Mouse (Mus musculus) hindbrain, postnatal 0 days (tissue): ENCODE measurements around the gene Elp5. TPM values are rescaled to one million over a fixed set of nuclear protein-coding genes. Genes with fewer than 3 reads are reported as not detected.

Experiments used
- ATAC-seq: fragments of 200-750 bp; cut with Nextera tagmentation; 2 replicates; pipeline ENCODE4 v1.8.0; 2017; ENCODE audit warnings: mild to moderate bottlenecking, moderate TSS enrichment, moderate library complexity
- DNase-seq: peaks from one replicate; pipeline ENCODE4 v3.0.0-alpha.2; 2015; ENCODE audit warnings: low spot score
- H3K27ac ChIP-seq: fragments of 300-500 bp; sonication (generic); 2 replicates; pipeline ENCODE4 v1.5.1; 2014; ENCODE audit warnings: mild to moderate bottlenecking
- H3K27me3 ChIP-seq: fragments of 300-500 bp; sonication (generic); 2 replicates; pipeline ENCODE4 v1.6.1; 2014; ENCODE audit warnings: low read length, mixed read lengths; ENCODE audit not compliant: insufficient read depth
- H3K36me3 ChIP-seq: fragments of 300-500 bp; sonication (generic); 2 replicates; pipeline ENCODE4 v1.6.1; 2014; ENCODE audit warnings: low read length, mixed read lengths; ENCODE audit not compliant: insufficient read depth
- H3K4me1 ChIP-seq: fragments of 300-500 bp; sonication (generic); 2 replicates; pipeline ENCODE4 v1.6.1; 2014; ENCODE audit warnings: antibody characterized with exemption, low read length, mixed read lengths; ENCODE audit not compliant: insufficient read depth
- H3K4me2 ChIP-seq: fragments of 300-500 bp; sonication (generic); 2 replicates; pipeline ENCODE4 v1.6.1; 2014; ENCODE audit warnings: low read depth, mild to moderate bottlenecking, low read length, moderate library complexity, mixed read lengths
- H3K4me3 ChIP-seq: fragments of 300-500 bp; sonication (generic); 2 replicates; pipeline ENCODE4 v1.5.1; 2014; ENCODE audit warnings: low read length
- H3K9ac ChIP-seq: fragments of 300-500 bp; sonication (generic); replicated peaks from 2 replicates; pipeline ENCODE4 v1.6.1; 2014; ENCODE audit warnings: mild to moderate bottlenecking, low read length, moderate library complexity, mixed read lengths
- H3K9me3 ChIP-seq: fragments of 300-500 bp; sonication (generic); 2 replicates; pipeline ENCODE4 v1.6.1; 2016; ENCODE audit warnings: low read length, mixed read lengths
- CTCF ChIP-seq: IDR thresholded peaks from 2 replicates; pipeline ENCODE4 v1.5.1; 2016; ENCODE audit warnings: antibody characterized with exemption, control low read depth, low read depth
- WGBS: fragments of 180-500 bp; shearing (Covaris S2); extraction: QIAGEN DNeasy Blood & Tissue Kit; methylation state at CpG from one replicate; pipeline ENCODE4 v1.1.7; 2014; 5-methylcytosine and 5-hydroxymethylcytosine counted together
- polyA plus RNA-seq: library from polyadenylated mRNA; unstranded; fragments of >200 nt; fragmentation: Nextera tagmentation; extraction: Ambion mirVana; gene quantifications from 2 replicates; pipeline ENCODE4 v1.2.1, GENCODE M21; 2015
- total RNA-seq: library from RNA; depleted of rRNA; stranded (reverse); fragments of >200 nt; gene quantifications from 2 replicates; pipeline ENCODE4 v1.2.3, GENCODE M21; 2014

The Elp5 gene
- total and polyA plus RNA-seq, 2 experiments from 2014 or later: 137 to 168 TPM

- H3K9me3 ChIP-seq: no peaks in the 10 kb centered on the region
- no peak for ATAC-seq
- no peaks in the 10 kb centered on the region for H3K27me3 ChIP-seq
- H3K4me3 ChIP-seq: no peak overlapping the region; the same call in 1 of the 2 replicates
- WGBS: 65% methylated on average over 6 of the region's 6 CpGs
- no peak for TF ChIP-seq CTCF
- no peak for DNase-seq
- peak overlapping the region; percentile 81; the same call in 1 of the 2 replicates for H3K9ac ChIP-seq
- H3K27ac ChIP-seq: no peak overlapping the region
- H3K4me2 ChIP-seq: peak overlapping the region; percentile 92
- H3K4me1 ChIP-seq: peaks cover 38% of the 10 kb centered on the region
- peaks cover 22% of the 10 kb centered on the region for H3K36me3 ChIP-seq
These were observed 33.4 kb upstream of the Elp5 start for GRCm38 (mm10) chr11:70015677-70016076.

GRCm38 (mm10) chr11:70014880-70015558, 32.7 kb upstream of the Elp5 start, which contains the start of gene Acadvl:
Gene Acadvl, minus strand, starts transcription at chr11:70015411.
- Histone ChIP-seq H3K4me2 (peak within 1 kb of the TSS; percentile 92), H3K36me3 (peaks cover 28% of the 10 kb centered on the region), H3K27me3 (no peaks in the 10 kb centered on the region), H3K27ac (peak within 1 kb of the TSS; percentile 77), H3K4me3 (peak within 1 kb of the TSS; percentile 62), H3K4me1 (peaks cover 31% of the 10 kb centered on the region), H3K9ac (peak within 1 kb of the TSS; percentile 81), H3K9me3 (no peaks in the 10 kb centered on the region)
- DNase-seq (peak; percentile 91), ATAC-seq (peak; percentile 81)
- WGBS: 0% methylated on average over 35 of the region's 35 CpGs
- peak; percentile 63 for TF ChIP-seq CTCF

GRCm38 (mm10) chr11:70014051-70014450, 31.7 kb upstream of the Elp5 start:
- Histone ChIP-seq H3K4me2 (no peak overlapping the region), H3K4me1 (peaks cover 22% of the 10 kb centered on the region), H3K9ac (no peak overlapping the region), H3K36me3 (peaks cover 37% of the 10 kb centered on the region), H3K4me3 (no peak overlapping the region), H3K9me3 (no peaks in the 10 kb centered on the region), H3K27ac (peak overlapping the region; percentile 77; the same call in 1 of the 2 replicates), H3K27me3 (no peaks in the 10 kb centered on the region)
- WGBS: 71% methylated on average over 5 of the region's 5 CpGs
- DNase-seq (no peak), ATAC-seq (no peak)
- peak; percentile 18; the same call in 1 of the 2 replicates for TF ChIP-seq CTCF

- no peaks in the 10 kb centered on the region for H3K27me3 ChIP-seq
- peaks cover 18% of the 10 kb centered on the region for H3K4me1 ChIP-seq
- H3K9me3 ChIP-seq: no peaks in the 10 kb centered on the region
- DNase-seq (no peak), ATAC-seq (no peak)
- no peak overlapping the region for H3K4me2 ChIP-seq
- no peak overlapping the region for H3K27ac ChIP-seq
- TF ChIP-seq CTCF: no peak
- H3K36me3 ChIP-seq: peaks cover 43% of the 10 kb centered on the region
- H3K9ac ChIP-seq: no peak overlapping the region
- no peak overlapping the region for H3K4me3 ChIP-seq
- WGBS: 63% methylated on average over 3 of the region's 3 CpGs
These were observed 31.1 kb upstream of the Elp5 start for GRCm38 (mm10) chr11:70013408-70013807.

- peaks cover 17% of the 10 kb centered on the region for H3K4me1 ChIP-seq
- no peaks in the 10 kb centered on the region for H3K9me3 ChIP-seq
- ATAC-seq (no peak), DNase-seq (no peak)
- no peak overlapping the region for H3K4me3 ChIP-seq
- H3K4me2 ChIP-seq: no peak overlapping the region
- WGBS: 73% methylated on average over 9 of the region's 9 CpGs
- peaks cover 48% of the 10 kb centered on the region for H3K36me3 ChIP-seq
- H3K27ac ChIP-seq: no peak overlapping the region
- H3K9ac ChIP-seq: no peak overlapping the region
- no peaks in the 10 kb centered on the region for H3K27me3 ChIP-seq
- TF ChIP-seq CTCF: no peak
These were observed 30.6 kb upstream of the Elp5 start for GRCm38 (mm10) chr11:70012931-70013330.

- Histone ChIP-seq H3K27ac (no peak overlapping the region), H3K27me3 (no peaks in the 10 kb centered on the region), H3K9me3 (no peaks in the 10 kb centered on the region), H3K36me3 (peaks cover 68% of the 10 kb centered on the region), H3K4me3 (no peak overlapping the region), H3K4me1 (peaks cover 9% of the 10 kb centered on the region), H3K9ac (no peak overlapping the region), H3K4me2 (no peak overlapping the region)
- ATAC-seq (no peak), DNase-seq (no peak)
- WGBS: 76% methylated on average over 10 of the region's 10 CpGs
- no peak for TF ChIP-seq CTCF
These were observed 28.6 kb upstream of the Elp5 start for GRCm38 (mm10) chr11:70010961-70011360.

- no peak overlapping the region for H3K4me3 ChIP-seq
- DNase-seq (no peak), ATAC-seq (no peak)
- H3K4me2 ChIP-seq: no peak overlapping the region
- TF ChIP-seq CTCF: no peak
- peaks cover 8% of the 10 kb centered on the region for H3K4me1 ChIP-seq
- no peaks in the 10 kb centered on the region for H3K9me3 ChIP-seq
- peaks cover 70% of the 10 kb centered on the region for H3K36me3 ChIP-seq
- WGBS: 86% methylated on average over 12 of the region's 12 CpGs
- H3K9ac ChIP-seq: no peak overlapping the region
- H3K27me3 ChIP-seq: no peaks in the 10 kb centered on the region
- no peak overlapping the region for H3K27ac ChIP-seq
These were observed 28.2 kb upstream of the Elp5 start for GRCm38 (mm10) chr11:70010548-70010947.
